Comparison of ENCODE assay signal across 10 mouse cellular contexts in genomic region chr8:91967407-91967806, GRCm38 (mm10).
A peak's percentile ranks its signal among the peaks of the same experiment; 100 is the strongest.
DNase-seq lines count a peak whose midpoint lies in the region; ATAC-seq and TF ChIP-seq lines count a peak whose summit lies in the region.
"Had no signal": no experiment of that assay in that cellular context is flagged by ENCODE, and none has a peak within 500 bp of the region (broad histone marks: within the 10 kb centered on the region; RNA-seq: fewer than 3 reads in every experiment).

No protein-coding gene starts in this region.

- H3K9me3 ChIP-seq in hindbrain, embryonic 14.5 days (ENCODE audit: control insufficient read depth, low read length) = no peaks in the 10 kb centered on the region
- H3K9me3 ChIP-seq in lung, postnatal 0 days (ENCODE audit: low read length) = no peaks in the 10 kb centered on the region
- H3K9me3 ChIP-seq: midbrain, embryonic 12.5 days had no signal

- 56% methylated on average over 16 of the region's 16 CpGs for WGBS in kidney, adult 2 months
- 44% methylated on average over 16 of the region's 16 CpGs for WGBS in hindbrain, embryonic 14.5 days
- WGBS in lung, postnatal 0 days = 7% methylated on average over 16 of the region's 16 CpGs

- H3K36me3 ChIP-seq in kidney, adult 2 months (ENCODE audit: control insufficient read depth, insufficient read depth, low read length) = no peaks in the 10 kb centered on the region
- no peaks in the 10 kb centered on the region for H3K36me3 ChIP-seq in hindbrain, embryonic 14.5 days (replicated peaks; ENCODE audit: control insufficient read depth, insufficient read depth)
- H3K36me3 ChIP-seq in lung, postnatal 0 days (ENCODE audit: insufficient read depth, low read length) = no peaks in the 10 kb centered on the region
- H3K36me3 ChIP-seq: midbrain, embryonic 12.5 days had no signal

- TF ChIP-seq POLR2A in kidney, adult 2 months (IDR thresholded peaks at IDR 0.05; ENCODE audit: low read depth, low read length) = no peak

- H3K4me2 ChIP-seq in hindbrain, embryonic 14.5 days (replicated peaks) = peak overlapping the region; percentile 35
- H3K4me2 ChIP-seq in lung, postnatal 0 days (replicated peaks; ENCODE audit: low read depth, low read length) = peak overlapping the region; percentile 54
- H3K4me2 ChIP-seq: midbrain, embryonic 12.5 days had no signal

- H3K9ac ChIP-seq in hindbrain, embryonic 14.5 days = no peak overlapping the region
- no peak overlapping the region for H3K9ac ChIP-seq in lung, postnatal 0 days (replicated peaks; ENCODE audit: low read depth)
- H3K9ac ChIP-seq: midbrain, embryonic 12.5 days had no signal

- TF ChIP-seq CTCF in kidney, adult 2 months (conservative IDR thresholded peaks at IDR 0.05; ENCODE audit: insufficient read depth, insufficient read length, low read depth, low read length) = no peak
- no peak for TF ChIP-seq CTCF in lung, postnatal 0 days (IDR thresholded peaks at IDR 0.05)

- no peaks in the 10 kb centered on the region for H3K4me1 ChIP-seq in kidney, adult 2 months (ENCODE audit: control insufficient read depth, insufficient read depth, low read length)
- peaks cover 14% of the 10 kb centered on the region for H3K4me1 ChIP-seq in hindbrain, embryonic 14.5 days (replicated peaks; ENCODE audit: control insufficient read depth, insufficient read depth, low read length)
- H3K4me1 ChIP-seq in lung, postnatal 0 days (ENCODE audit: insufficient read depth, low read depth, low read length) = no peaks in the 10 kb centered on the region; the same call in none of the 2 replicates

- DNase-seq in kidney, adult 2 months = no peak
- DNase-seq in kidney, adult 11 months = no peak
- peak; percentile 95 for DNase-seq in heart, adult 11 months
- DNase-seq in hindbrain, embryonic 14.5 days (ENCODE audit: low spot score) = no peak
- peak; percentile 26 for DNase-seq in lung, postnatal 0 days (ENCODE audit: low spot score)
- no peak for DNase-seq in cerebellum, adult 8-10 months
- DNase-seq in layer of hippocampus, adult 9-10 months (ENCODE audit: low spot score) = no peak
- no peak for DNase-seq in cerebellum, postnatal 14 days

- peak; percentile 4; the same call in 1 of the 2 replicates for TF ChIP-seq EP300 in lung, postnatal 0 days (IDR thresholded peaks at IDR 0.05)

- H3K27ac ChIP-seq in kidney, adult 2 months (ENCODE audit: insufficient read depth, low read depth, low read length) = peak overlapping the region; percentile 58
- no peak overlapping the region for H3K27ac ChIP-seq in hindbrain, embryonic 14.5 days
- H3K27ac ChIP-seq in lung, postnatal 0 days (ENCODE audit: low read length) = no peak overlapping the region
- H3K27ac ChIP-seq: midbrain, embryonic 12.5 days had no signal

- no peak overlapping the region for H3K4me3 ChIP-seq in kidney, adult 2 months (ENCODE audit: insufficient read depth, low read depth, low read length)
- no peak overlapping the region for H3K4me3 ChIP-seq in hindbrain, embryonic 14.5 days (replicated peaks; ENCODE audit: low read length)
- peak overlapping the region; percentile 26 for H3K4me3 ChIP-seq in lung, postnatal 0 days (ENCODE audit: low read depth, low read length)
- H3K4me3 ChIP-seq: midbrain, embryonic 12.5 days had no signal

- ATAC-seq in hindbrain, embryonic 14.5 days (ENCODE audit: low FRiP score) = no peak
- peak; percentile 33; the same call in 1 of the 2 replicates for ATAC-seq in lung, postnatal 0 days

- H3K27me3 ChIP-seq in kidney, adult 2 months (replicated peaks; ENCODE audit: control insufficient read depth, insufficient read depth, low read length) = no peaks in the 10 kb centered on the region
- no peaks in the 10 kb centered on the region; the same call in none of the 2 replicates for H3K27me3 ChIP-seq in hindbrain, embryonic 14.5 days (ENCODE audit: control insufficient read depth, insufficient read depth, low read length)
- H3K27me3 ChIP-seq in lung, postnatal 0 days (replicated peaks; ENCODE audit: insufficient read depth, low read length) = no peaks in the 10 kb centered on the region
- H3K27me3 ChIP-seq: CH12.LX; midbrain, embryonic 12.5 days had no signal

Comparison
In these comparisons a context has a peak if more than half of its experiments do, and no peak if none do; other contexts are left out.
1. DNase-seq: peak in heart, adult 11 months (single experiment) and lung, postnatal 0 days (single experiment); none in kidney, adult 2 months (single experiment), kidney, adult 11 months (single experiment), hindbrain, embryonic 14.5 days (single experiment), cerebellum, adult 8-10 months (single experiment), layer of hippocampus, adult 9-10 months (single experiment) and cerebellum, postnatal 14 days (0 of 2).